Mouse (Mus musculus) embryonic facial prominence, embryonic 13.5 days (tissue): ENCODE results near the gene Ptn. TPM values are rescaled to one million over a fixed set of nuclear protein-coding genes. Genes with fewer than 3 reads are reported as not detected.

Experiments
- ATAC-seq: fragments of 200-750 bp; cut with Nextera tagmentation; 2 replicates; pipeline ENCODE4 v1.8.0; 2017; ENCODE audit warnings: low read depth; ENCODE audit not compliant: insufficient number of reproducible peaks, insufficient read depth, low FRiP score, low TSS enrichment
- H3K27ac ChIP-seq: fragments of 300-500 bp; sonication (generic); 2 replicates; pipeline ENCODE4 v1.5.1; 2015; ENCODE audit warnings: moderate library complexity, mild to moderate bottlenecking, inconsistent platforms
- H3K27me3 ChIP-seq: fragments of 300-500 bp; sonication (generic); 2 replicates; pipeline ENCODE4 v1.6.1; 2015; ENCODE audit warnings: mild to moderate bottlenecking, inconsistent platforms
- H3K36me3 ChIP-seq: fragments of 300-500 bp; sonication (generic); 2 replicates; pipeline ENCODE4 v1.6.1; 2015; ENCODE audit warnings: mild to moderate bottlenecking, inconsistent platforms
- H3K4me1 ChIP-seq: fragments of 300-500 bp; sonication (generic); 2 replicates; pipeline ENCODE4 v1.6.1; 2015; ENCODE audit warnings: inconsistent platforms
- H3K4me2 ChIP-seq: fragments of 300-500 bp; sonication (generic); 2 replicates; pipeline ENCODE4 v1.6.1; 2015; ENCODE audit warnings: moderate library complexity, mild to moderate bottlenecking, inconsistent platforms
- H3K4me3 ChIP-seq: fragments of 300-500 bp; sonication (generic); 2 replicates; pipeline ENCODE4 v1.5.1; 2015; ENCODE audit warnings: mild to moderate bottlenecking, inconsistent platforms
- H3K9ac ChIP-seq: fragments of 300-500 bp; sonication (generic); 2 replicates; pipeline ENCODE4 v1.6.1; 2015; ENCODE audit warnings: mild to moderate bottlenecking, inconsistent platforms
- H3K9me3 ChIP-seq: fragments of 300-500 bp; sonication (generic); 2 replicates; pipeline ENCODE4 v1.6.1; 2016; ENCODE audit warnings: inconsistent platforms
- WGBS: fragments of 180-500 bp; shearing (Covaris S2); methylation state at CpG from one replicate; pipeline ENCODE4 v1.1.7; 2015; ENCODE audit warnings: mixed read lengths; 5-methylcytosine and 5-hydroxymethylcytosine counted together
- polyA plus RNA-seq: library from polyadenylated mRNA; unstranded; fragments of >200 nt; fragmentation: Nextera tagmentation; extraction: Ambion mirVana; gene quantifications from 2 replicates; pipeline ENCODE4 v1.2.1, GENCODE M21; 2015

The Ptn gene
- polyA plus RNA-seq, 1 experiment from 2014 or later, result 731 TPM

DNA sequence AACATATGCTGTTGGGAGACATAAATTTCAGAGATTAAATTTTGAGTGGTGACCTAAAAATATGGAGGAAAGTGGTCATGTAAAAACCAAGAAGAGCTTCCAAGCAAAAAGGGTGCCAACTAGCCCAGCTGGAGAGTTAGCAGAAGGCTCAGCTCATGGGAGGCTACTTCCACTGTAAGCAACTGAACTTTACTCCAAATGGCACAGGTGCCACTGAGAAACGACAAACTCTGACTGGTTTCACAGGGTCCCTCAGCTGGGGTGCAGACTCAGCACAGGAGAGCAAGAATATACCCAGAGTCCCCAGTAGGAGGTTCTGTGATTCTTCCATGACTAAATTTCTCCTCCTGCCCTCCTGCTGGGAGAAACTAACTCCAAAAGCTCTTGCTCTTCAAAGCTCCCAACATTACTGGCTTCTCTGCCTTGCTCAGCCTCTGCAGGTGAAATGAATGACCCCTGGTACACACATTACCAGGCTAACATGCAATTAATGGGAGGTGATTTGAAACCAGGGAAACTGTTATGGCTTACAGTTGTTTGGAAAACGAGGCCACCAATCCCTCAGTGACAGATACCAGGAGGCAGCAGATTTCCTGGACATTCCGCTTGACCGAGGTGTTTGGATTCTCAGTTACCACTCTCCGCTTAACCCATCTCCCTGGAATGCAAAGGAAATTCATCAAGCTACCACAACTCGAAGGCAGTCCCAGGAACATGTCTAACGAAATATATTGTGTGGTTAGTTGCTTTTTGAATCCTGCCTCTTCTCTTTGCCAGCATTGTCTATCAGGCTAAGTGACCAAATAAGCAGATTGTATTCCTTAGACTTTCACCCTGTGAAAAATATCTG lies 2.9 kb upstream of the Ptn start:
- 62% methylated on average over 7 of the region's 7 CpGs for WGBS
- peaks cover 22% of the 10 kb centered on the region for H3K4me1 ChIP-seq
- H3K9me3 ChIP-seq, result no peaks in the 10 kb centered on the region
- no peak overlapping the region for H3K27ac ChIP-seq
- no peak overlapping the region for H3K4me2 ChIP-seq
- no peak overlapping the region for H3K9ac ChIP-seq
- no peaks in the 10 kb centered on the region for H3K27me3 ChIP-seq
- H3K36me3 ChIP-seq, result no peaks in the 10 kb centered on the region
- ATAC-seq, result no peak
- no peak overlapping the region for H3K4me3 ChIP-seq

DNA sequence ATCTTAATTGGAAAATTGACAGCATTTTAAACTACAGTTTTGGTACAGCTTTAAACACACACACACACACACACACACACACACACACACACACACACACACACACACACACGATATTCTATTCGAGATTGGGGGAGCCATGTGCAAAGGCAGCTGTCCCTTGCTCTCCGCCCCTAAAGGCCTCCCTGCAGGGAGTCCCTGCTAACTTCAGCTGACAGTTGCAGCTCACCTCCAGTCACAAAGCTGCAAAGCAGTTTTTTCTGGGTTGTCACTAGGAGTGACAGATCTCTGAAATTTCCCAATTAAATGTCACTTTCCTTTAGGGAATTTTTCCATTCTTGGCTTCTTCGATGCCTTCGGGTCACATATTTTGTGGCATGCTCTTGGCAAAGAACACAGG lies 428 bp upstream of the Ptn start:
- Histone ChIP-seq H3K4me3 (peak overlapping the region; percentile 68), H3K4me1 (peaks cover 32% of the 10 kb centered on the region), H3K4me2 (peak overlapping the region; percentile 69), H3K27ac (peak overlapping the region; percentile 95), H3K27me3 (no peaks in the 10 kb centered on the region), H3K36me3 (peaks cover 9% of the 10 kb centered on the region), H3K9me3 (no peaks in the 10 kb centered on the region), H3K9ac (peak overlapping the region; percentile 85; the same call in 1 of the 2 replicates)
- ATAC-seq, result no peak
- WGBS, result 7% methylated on average over 5 of the region's 5 CpGs

DNA sequence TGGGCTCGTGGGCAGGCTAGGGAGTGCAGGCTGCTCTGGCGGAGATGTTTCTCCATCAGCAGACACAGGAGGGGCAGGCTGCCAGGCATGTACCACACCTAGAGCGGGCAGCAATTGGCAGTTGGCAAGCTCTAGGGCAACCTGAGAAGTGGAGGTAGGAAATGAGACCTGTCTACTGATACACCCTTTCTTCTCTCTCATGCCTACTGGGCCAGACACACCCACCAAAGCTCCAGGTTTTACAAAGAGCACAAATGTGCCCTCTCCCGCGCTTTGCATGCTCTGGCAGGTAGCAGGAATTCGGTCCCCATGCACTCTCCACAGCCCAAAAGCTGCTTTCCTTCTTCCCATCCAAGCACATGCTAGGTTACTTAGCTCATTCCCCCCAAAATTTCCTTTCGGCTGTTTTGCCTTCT lies 701 bp downstream of the Ptn start:
- H3K27me3 ChIP-seq, result no peaks in the 10 kb centered on the region
- H3K4me2 ChIP-seq, result peak overlapping the region; percentile 69
- no peaks in the 10 kb centered on the region for H3K9me3 ChIP-seq
- H3K4me3 ChIP-seq, result peak overlapping the region; percentile 68
- peaks cover 13% of the 10 kb centered on the region for H3K36me3 ChIP-seq
- WGBS, result 1% methylated on average over 7 of the region's 7 CpGs
- peak overlapping the region; percentile 95 for H3K27ac ChIP-seq
- H3K4me1 ChIP-seq, result peaks cover 32% of the 10 kb centered on the region
- peak overlapping the region; percentile 85 for H3K9ac ChIP-seq
- peak; percentile 76 for ATAC-seq

- no peak for ATAC-seq
- peak overlapping the region; percentile 95 for H3K27ac ChIP-seq
- peaks cover 33% of the 10 kb centered on the region for H3K4me1 ChIP-seq
- peak overlapping the region; percentile 68 for H3K4me3 ChIP-seq
- peaks cover 18% of the 10 kb centered on the region for H3K36me3 ChIP-seq
- H3K9ac ChIP-seq, result peak overlapping the region; percentile 85
- H3K27me3 ChIP-seq, result no peaks in the 10 kb centered on the region
- peak overlapping the region; percentile 69 for H3K4me2 ChIP-seq
- WGBS, result 23% methylated on average over 7 of the region's 7 CpGs
- no peaks in the 10 kb centered on the region for H3K9me3 ChIP-seq
Measured at GRCm38 (mm10) chr6:36808306-36809058, 1.5 kb downstream of the Ptn start.

GRCm38 (mm10) chr6:36806906-36807305 lies 3.1 kb downstream of the Ptn start:
- Histone ChIP-seq H3K4me2 (peak overlapping the region; percentile 69), H3K4me3 (peak overlapping the region; percentile 24), H3K27ac (peak overlapping the region; percentile 17; the same call in 1 of the 2 replicates), H3K9ac (no peak overlapping the region), H3K4me1 (peaks cover 34% of the 10 kb centered on the region), H3K9me3 (no peaks in the 10 kb centered on the region), H3K27me3 (no peaks in the 10 kb centered on the region), H3K36me3 (peaks cover 29% of the 10 kb centered on the region)
- WGBS, result 89% methylated on average over 6 of the region's 6 CpGs
- ATAC-seq, result no peak

DNA sequence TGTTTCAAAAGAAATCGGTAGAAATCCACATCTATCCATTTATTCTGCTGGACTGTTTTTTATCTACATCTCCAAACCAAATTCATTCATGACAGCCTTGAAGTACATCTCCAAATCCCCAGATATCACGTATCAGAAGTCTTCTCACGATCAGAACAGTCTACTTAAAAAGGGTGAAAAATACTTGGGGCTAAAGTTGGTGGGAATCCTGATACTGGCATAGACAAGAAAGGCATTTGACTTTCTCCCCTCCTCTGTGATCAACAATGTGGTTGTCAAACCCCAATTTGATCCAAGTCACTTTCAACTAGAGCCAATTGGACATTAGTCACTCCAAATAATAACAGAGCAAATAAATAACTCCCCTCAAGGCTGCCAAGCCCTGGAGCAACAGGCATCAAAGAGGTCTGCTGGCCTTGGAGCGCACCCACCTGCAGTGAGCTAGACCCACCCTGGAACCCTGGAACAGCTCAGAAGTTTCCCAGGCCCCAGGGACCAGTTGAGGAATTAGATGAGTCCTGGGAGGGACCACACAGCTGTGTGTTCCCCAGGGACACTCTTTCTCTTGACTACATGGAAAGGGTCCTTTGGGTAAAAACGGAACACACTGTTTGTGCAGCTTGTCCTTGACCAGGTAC lies 9.6 kb downstream of the Ptn start:
- H3K9ac ChIP-seq, result no peak overlapping the region
- peaks cover 35% of the 10 kb centered on the region for H3K36me3 ChIP-seq
- H3K27me3 ChIP-seq, result no peaks in the 10 kb centered on the region
- no peak overlapping the region for H3K27ac ChIP-seq
- no peak for ATAC-seq
- H3K9me3 ChIP-seq, result no peaks in the 10 kb centered on the region
- peaks cover 18% of the 10 kb centered on the region for H3K4me1 ChIP-seq
- H3K4me3 ChIP-seq, result no peak overlapping the region
- H3K4me2 ChIP-seq, result no peak overlapping the region
- WGBS, result 77% methylated on average over 5 of the region's 5 CpGs

- Histone ChIP-seq H3K27me3 (no peaks in the 10 kb centered on the region), H3K4me3 (no peak overlapping the region), H3K9ac (no peak overlapping the region), H3K9me3 (no peaks in the 10 kb centered on the region), H3K4me1 (peaks cover 14% of the 10 kb centered on the region), H3K36me3 (peaks cover 25% of the 10 kb centered on the region), H3K27ac (no peak overlapping the region), H3K4me2 (no peak overlapping the region)
- no peak for ATAC-seq
- WGBS, result 37% methylated on average over 3 of the region's 3 CpGs
Measured at GRCm38 (mm10) chr6:36797066-36797655, 12.9 kb downstream of the Ptn start.

DNA sequence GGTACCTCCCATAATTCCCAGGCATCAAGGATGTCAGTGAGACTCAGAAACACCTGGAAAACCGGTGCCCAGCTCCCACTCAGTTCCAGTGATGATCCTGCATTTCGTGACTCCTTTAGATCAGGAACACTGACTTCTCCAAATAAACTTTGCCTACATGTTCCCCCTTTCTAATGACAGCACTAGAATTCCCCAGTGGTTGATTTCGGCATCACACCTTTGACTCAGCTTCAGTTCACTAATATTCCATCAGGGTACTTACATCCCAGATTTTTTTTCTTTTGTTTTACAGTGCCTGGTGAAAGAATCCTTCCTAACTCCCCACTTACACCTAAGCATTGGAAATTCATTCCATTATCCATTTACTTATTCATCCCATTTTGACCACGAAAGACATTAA lies 15.5 kb downstream of the Ptn start:
- H3K9ac ChIP-seq, result no peak overlapping the region
- WGBS, result 83% methylated on average over 4 of the region's 4 CpGs
- H3K4me2 ChIP-seq, result no peak overlapping the region
- ATAC-seq, result no peak
- peaks cover 14% of the 10 kb centered on the region for H3K36me3 ChIP-seq
- peaks cover 11% of the 10 kb centered on the region for H3K4me1 ChIP-seq
- no peaks in the 10 kb centered on the region for H3K27me3 ChIP-seq
- H3K4me3 ChIP-seq, result no peak overlapping the region
- no peak overlapping the region for H3K27ac ChIP-seq
- no peaks in the 10 kb centered on the region for H3K9me3 ChIP-seq

- peaks cover 14% of the 10 kb centered on the region for H3K36me3 ChIP-seq
- 76% methylated on average over 5 of the region's 5 CpGs for WGBS
- no peak overlapping the region for H3K27ac ChIP-seq
- ATAC-seq, result no peak
- H3K4me3 ChIP-seq, result no peak overlapping the region
- no peaks in the 10 kb centered on the region for H3K27me3 ChIP-seq
- H3K4me2 ChIP-seq, result no peak overlapping the region
- H3K4me1 ChIP-seq, result peaks cover 14% of the 10 kb centered on the region
- no peaks in the 10 kb centered on the region for H3K9me3 ChIP-seq
- H3K9ac ChIP-seq, result no peak overlapping the region
Measured at GRCm38 (mm10) chr6:36793775-36794174, 16.2 kb downstream of the Ptn start.

DNA sequence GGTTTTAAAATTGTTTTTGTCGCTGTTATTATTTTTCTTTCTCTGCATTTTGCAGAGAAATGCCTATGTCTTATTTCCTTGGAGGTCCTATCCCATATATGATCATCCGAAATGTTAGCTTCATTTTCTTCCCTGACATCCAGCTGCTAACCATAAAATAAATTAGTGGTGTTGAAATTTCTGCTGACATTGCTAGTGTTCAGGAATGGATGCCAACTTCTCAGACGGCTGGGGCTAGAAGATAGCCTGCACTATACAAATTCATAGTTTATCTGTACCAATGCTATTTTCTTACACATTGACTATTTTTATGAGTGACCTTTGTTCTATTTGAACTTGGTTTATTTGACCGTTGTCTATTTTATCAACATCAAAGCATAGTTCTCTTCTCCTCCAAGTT lies 20.8 kb downstream of the Ptn start:
- no peaks in the 10 kb centered on the region for H3K27me3 ChIP-seq
- H3K9ac ChIP-seq, result no peak overlapping the region
- H3K4me3 ChIP-seq, result no peak overlapping the region
- no peak overlapping the region for H3K4me2 ChIP-seq
- no peaks in the 10 kb centered on the region for H3K9me3 ChIP-seq
- ATAC-seq, result no peak
- 60% methylated on average over 4 of the region's 4 CpGs for WGBS
- H3K4me1 ChIP-seq, result peaks cover 24% of the 10 kb centered on the region
- H3K27ac ChIP-seq, result no peak overlapping the region
- H3K36me3 ChIP-seq, result peaks cover 25% of the 10 kb centered on the region

DNA sequence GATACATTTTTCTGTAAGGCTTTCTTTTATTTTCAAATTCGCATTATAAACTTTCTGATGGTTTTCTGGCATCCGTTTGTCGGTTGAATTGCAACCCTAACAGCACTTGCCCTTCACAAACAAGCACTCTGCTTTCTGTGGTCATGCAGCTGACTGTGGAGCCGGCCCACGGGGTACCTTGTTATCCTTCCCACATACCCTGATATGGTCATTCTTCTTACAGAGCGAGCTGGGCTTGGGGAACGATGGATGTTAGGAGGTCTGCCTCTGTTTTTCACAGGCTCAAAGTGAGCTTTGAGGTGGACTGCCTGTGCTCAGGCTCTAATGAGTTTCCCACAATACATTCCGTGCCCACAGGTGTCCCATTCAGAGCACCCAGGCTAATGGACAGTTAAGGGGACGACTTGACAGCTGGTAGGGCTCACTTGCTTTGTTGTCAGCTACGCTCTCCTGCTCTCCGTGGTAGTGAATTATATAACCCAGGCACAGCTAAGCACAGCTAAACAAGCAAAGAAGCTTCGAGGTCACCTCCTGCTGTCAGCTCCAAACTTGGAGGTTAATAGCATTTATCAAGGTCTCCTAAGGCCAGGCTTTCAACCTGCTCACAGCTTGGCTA lies 21.3 kb downstream of the Ptn start:
- Histone ChIP-seq H3K4me2 (no peak overlapping the region), H3K9me3 (no peaks in the 10 kb centered on the region), H3K36me3 (peaks cover 22% of the 10 kb centered on the region), H3K4me1 (peaks cover 25% of the 10 kb centered on the region), H3K27me3 (no peaks in the 10 kb centered on the region), H3K9ac (no peak overlapping the region), H3K4me3 (no peak overlapping the region), H3K27ac (no peak overlapping the region)
- ATAC-seq, result no peak
- WGBS, result 58% methylated on average over 12 of the region's 12 CpGs
